Comparison of ENCODE assay signal across 22 mouse cellular contexts in genomic region chr3:143662041-143662685, GRCm38 (mm10).
"Had no signal": no experiment of that assay in that cellular context is flagged by ENCODE, and none has a peak within 500 bp of the region (broad histone marks: within the 10 kb centered on the region; RNA-seq: fewer than 3 reads in every experiment).

No protein-coding gene starts in this region.

- DNase-seq: liver, postnatal 0 days; lung, adult 2 months; lung, postnatal 14 days; lung, postnatal 36 days; retina, postnatal 1 day; right cerebral cortex, adult 18-20 months; right cerebral cortex, postnatal 25 days; right cerebral cortex, postnatal 4 days; spleen, adult 18-20 months; thymus, adult 18-20 months; thymus, postnatal 25 days; thymus, postnatal 4 days had no signal

- H3K4me3 ChIP-seq: lung, embryonic 15.5 days; midbrain, embryonic 13.5 days; midbrain, embryonic 15.5 days; myocyte; neural tube, embryonic 13.5 days; neural tube, embryonic 15.5 days had no signal

- H3K9me3 ChIP-seq: lung, embryonic 15.5 days; midbrain, embryonic 13.5 days; midbrain, embryonic 15.5 days; neural tube, embryonic 13.5 days; neural tube, embryonic 15.5 days had no signal

- H3K9ac ChIP-seq: liver, postnatal 0 days; lung, embryonic 15.5 days; midbrain, embryonic 13.5 days; midbrain, embryonic 15.5 days; neural tube, embryonic 13.5 days; neural tube, embryonic 15.5 days had no signal

- H3K27ac ChIP-seq: lung, embryonic 15.5 days; macrophage; midbrain, embryonic 13.5 days; midbrain, embryonic 15.5 days; neural tube, embryonic 13.5 days; neural tube, embryonic 15.5 days had no signal

- ATAC-seq: liver, postnatal 0 days; lung, postnatal 0 days; midbrain, embryonic 13.5 days; midbrain, embryonic 15.5 days had no signal

- H3K36me3 ChIP-seq: lung, embryonic 15.5 days; midbrain, embryonic 13.5 days; midbrain, embryonic 15.5 days; neural tube, embryonic 13.5 days; neural tube, embryonic 15.5 days had no signal

- H3K4me1 ChIP-seq: lung, embryonic 15.5 days; megakaryocyte, embryonic 14.5 days; midbrain, embryonic 13.5 days; midbrain, embryonic 15.5 days; neural tube, embryonic 13.5 days; neural tube, embryonic 15.5 days had no signal

- H3K27me3 ChIP-seq: lung, embryonic 15.5 days; megakaryocyte, embryonic 14.5 days; midbrain, embryonic 13.5 days; midbrain, embryonic 15.5 days; neural tube, embryonic 13.5 days; neural tube, embryonic 15.5 days had no signal

- H3K4me2 ChIP-seq: lung, embryonic 15.5 days; midbrain, embryonic 11.5 days; midbrain, embryonic 13.5 days; midbrain, embryonic 15.5 days; neural tube, embryonic 13.5 days; neural tube, embryonic 15.5 days had no signal
